Mouse (Mus musculus): Measurements from ENCODE around the gene Cmtr1. TPM values are rescaled to one million over a fixed set of nuclear protein-coding genes. Genes with fewer than 3 reads are reported as not detected.

The Cmtr1 gene
- polyA plus RNA-seq, 2 experiments: 54.3 to 95.8 TPM

- ATAC-seq (ENCODE audit: low FRiP score, low read depth) (0 out of 2 replicates have a peak, but pooled peaks have one; percentile 18), DNase-seq (ENCODE audit: low spot score) (peak; percentile 71)
- Histone ChIP-seq H3K27ac (replicated peaks; ENCODE audit: low read depth, low read length) (no peak overlapping the region), H3K27me3 (ENCODE audit: control insufficient read depth, insufficient read depth, low read length) (no peaks in the 10 kb centered on the region), H3K4me3 (replicated peaks; ENCODE audit: low read length) (no peak overlapping the region), H3K4me1 (ENCODE audit: control insufficient read depth, insufficient read depth, low read length) (peaks cover 9% of the 10 kb centered on the region; the same call in 1 of the 2 replicates), H3K9me3 (ENCODE audit: control insufficient read depth, low read length) (no peaks in the 10 kb centered on the region), H3K4me2 (replicated peaks; ENCODE audit: low read depth, low read length, severe bottlenecking) (no peak overlapping the region), H3K9ac (ENCODE audit: low read depth, low read length, severe bottlenecking) (0 out of 2 replicates have a peak overlapping the region, but pooled peaks have one; percentile 9), H3K36me3 (ENCODE audit: control insufficient read depth, insufficient read depth, low read length) (peaks cover 53% of the 10 kb centered on the region)
- WGBS: 24% methylated on average over 3 of the region's 3 CpGs
- no peak for TF ChIP-seq POLR2A (IDR thresholded peaks at IDR 0.05; ENCODE audit: borderline replicate concordance, extremely low read depth, insufficient read depth, insufficient read length)
Observed at GRCm38 (mm10) chr17:29704781-29705180, 44.4 kb downstream of the Cmtr1 start.

GRCm38 (mm10) chr17:29705881-29706280 is 45.5 kb downstream of the Cmtr1 start:
- DNase-seq (ENCODE audit: low spot score): no peak
- Histone ChIP-seq H3K9ac (ENCODE audit: low read depth, low read length, severe bottlenecking) (no peak overlapping the region), H3K36me3 (ENCODE audit: control insufficient read depth, insufficient read depth, low read length) (peaks cover 42% of the 10 kb centered on the region), H3K4me1 (ENCODE audit: control insufficient read depth, insufficient read depth, low read length) (peaks cover 19% of the 10 kb centered on the region), H3K4me3 (replicated peaks; ENCODE audit: low read length) (no peak overlapping the region), H3K27ac (replicated peaks; ENCODE audit: low read depth, low read length) (no peak overlapping the region), H3K4me2 (replicated peaks; ENCODE audit: low read depth, low read length, severe bottlenecking) (no peak overlapping the region), H3K9me3 (ENCODE audit: control insufficient read depth, low read length) (no peaks in the 10 kb centered on the region), H3K27me3 (ENCODE audit: control insufficient read depth, insufficient read depth, low read length) (no peaks in the 10 kb centered on the region)
- TF ChIP-seq POLR2A (IDR thresholded peaks at IDR 0.05; ENCODE audit: borderline replicate concordance, extremely low read depth, insufficient read depth, insufficient read length): no peak
- 73% methylated on average over 5 of the region's 5 CpGs for WGBS
- no peak for ATAC-seq (ENCODE audit: low FRiP score, low read depth)

- 35% methylated on average over 5 of the region's 5 CpGs for WGBS
- Histone ChIP-seq H3K4me3 (replicated peaks; ENCODE audit: low read length) (no peak overlapping the region), H3K4me1 (ENCODE audit: control insufficient read depth, insufficient read depth, low read length) (peaks cover 30% of the 10 kb centered on the region), H3K9ac (ENCODE audit: low read depth, low read length, severe bottlenecking) (no peak overlapping the region), H3K27ac (replicated peaks; ENCODE audit: low read depth, low read length) (no peak overlapping the region), H3K9me3 (ENCODE audit: control insufficient read depth, low read length) (no peaks in the 10 kb centered on the region), H3K4me2 (replicated peaks; ENCODE audit: low read depth, low read length, severe bottlenecking) (no peak overlapping the region), H3K27me3 (ENCODE audit: control insufficient read depth, insufficient read depth, low read length) (no peaks in the 10 kb centered on the region), H3K36me3 (ENCODE audit: control insufficient read depth, insufficient read depth, low read length) (peaks cover 31% of the 10 kb centered on the region)
- ATAC-seq (ENCODE audit: low FRiP score, low read depth): no peak
- no peak for TF ChIP-seq POLR2A (IDR thresholded peaks at IDR 0.05; ENCODE audit: borderline replicate concordance, extremely low read depth, insufficient read depth, insufficient read length)
- no peak for DNase-seq (ENCODE audit: low spot score)
Observed at GRCm38 (mm10) chr17:29706981-29707545, 46.7 kb downstream of the Cmtr1 start.

- WGBS: 75% methylated on average over 5 of the region's 5 CpGs
- no peaks in the 10 kb centered on the region for H3K27me3 ChIP-seq (ENCODE audit: control insufficient read depth, insufficient read depth, low read length)
- H3K9me3 ChIP-seq (ENCODE audit: control insufficient read depth, low read length): no peaks in the 10 kb centered on the region
- H3K4me2 ChIP-seq (replicated peaks; ENCODE audit: low read depth, low read length, severe bottlenecking): no peak overlapping the region
- DNase-seq (ENCODE audit: low spot score) (no peak), ATAC-seq (ENCODE audit: low FRiP score, low read depth) (no peak)
- H3K36me3 ChIP-seq (ENCODE audit: control insufficient read depth, insufficient read depth, low read length): peaks cover 14% of the 10 kb centered on the region
- no peak overlapping the region for H3K9ac ChIP-seq (ENCODE audit: low read depth, low read length, severe bottlenecking)
- TF ChIP-seq POLR2A (IDR thresholded peaks at IDR 0.05; ENCODE audit: borderline replicate concordance, extremely low read depth, insufficient read depth, insufficient read length): no peak
- no peak overlapping the region for H3K4me3 ChIP-seq (replicated peaks; ENCODE audit: low read length)
- peaks cover 35% of the 10 kb centered on the region for H3K4me1 ChIP-seq (ENCODE audit: control insufficient read depth, insufficient read depth, low read length)
- H3K27ac ChIP-seq (replicated peaks; ENCODE audit: low read depth, low read length): no peak overlapping the region
Observed at GRCm38 (mm10) chr17:29708783-29709182, 48.4 kb downstream of the Cmtr1 start.

GRCm38 (mm10) chr17:29710562-29711044 is 50.2 kb downstream of the Cmtr1 start:
- ATAC-seq (ENCODE audit: low FRiP score, low read depth) (no peak), DNase-seq (ENCODE audit: low spot score) (no peak)
- Histone ChIP-seq H3K4me1 (ENCODE audit: control insufficient read depth, insufficient read depth, low read length) (peaks cover 35% of the 10 kb centered on the region), H3K27me3 (ENCODE audit: control insufficient read depth, insufficient read depth, low read length) (no peaks in the 10 kb centered on the region), H3K4me3 (replicated peaks; ENCODE audit: low read length) (no peak overlapping the region), H3K9ac (ENCODE audit: low read depth, low read length, severe bottlenecking) (no peak overlapping the region), H3K36me3 (ENCODE audit: control insufficient read depth, insufficient read depth, low read length) (peaks cover 3% of the 10 kb centered on the region; the same call in 1 of the 2 replicates), H3K9me3 (ENCODE audit: control insufficient read depth, low read length) (no peaks in the 10 kb centered on the region), H3K4me2 (replicated peaks; ENCODE audit: low read depth, low read length, severe bottlenecking) (no peak overlapping the region), H3K27ac (replicated peaks; ENCODE audit: low read depth, low read length) (no peak overlapping the region)
- TF ChIP-seq POLR2A (IDR thresholded peaks at IDR 0.05; ENCODE audit: borderline replicate concordance, extremely low read depth, insufficient read depth, insufficient read length): no peak
- WGBS: 50% methylated on average over 11 of the region's 11 CpGs

Measured in limb, embryonic 14.5 days (tissue).